Mouse (Mus musculus) limb, embryonic 14.5 days (tissue): Measurements from ENCODE around the gene Otulin. TPM values are rescaled to one million over a fixed set of nuclear protein-coding genes. Genes with fewer than 3 reads are reported as not detected.

Source experiments
- ATAC-seq: fragments of 200-750 bp; cut with Nextera tagmentation; 2 replicates; pipeline ENCODE4 v1.8.0; 2017; ENCODE audit warnings: low read depth, moderate number of reproducible peaks, moderate TSS enrichment; ENCODE audit not compliant: low FRiP score
- DNase-seq: peaks from one replicate; pipeline ENCODE4 v3.0.0-alpha.2; 2015; ENCODE audit warnings: low spot score
- H3K27ac ChIP-seq: fragments of 300-500 bp; sonication (generic); replicated peaks from 2 replicates; pipeline ENCODE4 v1.5.1; 2014; ENCODE audit warnings: low read depth, mild to moderate bottlenecking, low read length, moderate library complexity, mixed read lengths
- H3K27me3 ChIP-seq: fragments of 300-500 bp; sonication (generic); 2 replicates; pipeline ENCODE4 v1.6.1; 2014; ENCODE audit warnings: low read length, mixed read lengths; ENCODE audit not compliant: control insufficient read depth, insufficient read depth
- H3K36me3 ChIP-seq: fragments of 300-500 bp; sonication (generic); 2 replicates; pipeline ENCODE4 v1.6.1; 2014; ENCODE audit warnings: mild to moderate bottlenecking, low read length, moderate library complexity, mixed read lengths; ENCODE audit not compliant: control insufficient read depth, insufficient read depth
- H3K4me1 ChIP-seq: fragments of 300-500 bp; sonication (generic); 2 replicates; pipeline ENCODE4 v1.6.1; 2014; ENCODE audit warnings: antibody characterized with exemption, low read length, mixed read lengths; ENCODE audit not compliant: control insufficient read depth, insufficient read depth
- H3K4me2 ChIP-seq: fragments of 300-500 bp; sonication (generic); replicated peaks from 2 replicates; pipeline ENCODE4 v1.6.1; 2014; ENCODE audit warnings: low read depth, mild to moderate bottlenecking, low read length, moderate library complexity; ENCODE audit not compliant: severe bottlenecking
- H3K4me3 ChIP-seq: fragments of 300-500 bp; sonication (generic); replicated peaks from 2 replicates; pipeline ENCODE4 v1.5.1; 2014; ENCODE audit warnings: low read length
- H3K9ac ChIP-seq: fragments of 300-500 bp; sonication (generic); 2 replicates; pipeline ENCODE4 v1.6.1; 2014; ENCODE audit warnings: mild to moderate bottlenecking, low read depth, low read length, moderate library complexity; ENCODE audit not compliant: severe bottlenecking
- H3K9me3 ChIP-seq: fragments of 300-500 bp; sonication (generic); 2 replicates; pipeline ENCODE4 v1.6.1; 2016; ENCODE audit warnings: low read length; ENCODE audit not compliant: control insufficient read depth
- POLR2A ChIP-seq: fragments of 200-500 bp; IDR thresholded peaks from 2 replicates; pipeline ENCODE4 v1.8.0; 2012; ENCODE audit warnings: inconsistent platforms, mild to moderate bottlenecking, moderate library complexity, borderline replicate concordance; ENCODE audit not compliant: insufficient read depth, insufficient read length; ENCODE audit errors: extremely low read depth
- WGBS: fragments of 180-500 bp; shearing (Covaris S2); extraction: QIAGEN DNeasy Blood & Tissue Kit; methylation state at CpG from one replicate; pipeline ENCODE4 v1.1.7; 2014; 5-methylcytosine and 5-hydroxymethylcytosine counted together
- polyA plus RNA-seq, 2 experiments: library from polyadenylated mRNA; depleted of rRNA in 1 of 2; stranded (reverse) in 1 of 2; unstranded in 1 of 2; fragments of >200 nt; fragmentation: Nextera tagmentation in 1 of 2; extraction: Ambion mirVana in 1 of 2; gene quantifications; 2 replicates each; pipeline versions ENCODE4 v1.2.1 to v1.2.3; 2012 to 2014

The Otulin gene
- polyA plus RNA-seq, 2 experiments, result 25.7 to 43.0 TPM

- Histone ChIP-seq H3K36me3 (no peaks in the 10 kb centered on the region), H3K4me3 (no peak overlapping the region), H3K9ac (no peak overlapping the region), H3K9me3 (no peaks in the 10 kb centered on the region), H3K4me1 (no peaks in the 10 kb centered on the region), H3K27ac (no peak overlapping the region), H3K4me2 (no peak overlapping the region), H3K27me3 (no peaks in the 10 kb centered on the region)
- ATAC-seq (no peak), DNase-seq (no peak)
- WGBS, result 89% methylated on average over 5 of the region's 5 CpGs
- no peak for TF ChIP-seq POLR2A
Observed at GRCm38 (mm10) chr15:27659143-27659542, 28.6 kb upstream of the Otulin start.

- H3K9me3 ChIP-seq, result no peaks in the 10 kb centered on the region
- no peaks in the 10 kb centered on the region for H3K36me3 ChIP-seq
- no peak overlapping the region for H3K27ac ChIP-seq
- TF ChIP-seq POLR2A, result no peak
- no peak for DNase-seq
- no peaks in the 10 kb centered on the region for H3K27me3 ChIP-seq
- no peak for ATAC-seq
- no peak overlapping the region for H3K4me2 ChIP-seq
- H3K4me1 ChIP-seq, result no peaks in the 10 kb centered on the region
- no peak overlapping the region for H3K9ac ChIP-seq
- no peak overlapping the region for H3K4me3 ChIP-seq
- 88% methylated on average over 4 of the region's 4 CpGs for WGBS
Observed at GRCm38 (mm10) chr15:27658356-27658755, 27.9 kb upstream of the Otulin start.

DNA sequence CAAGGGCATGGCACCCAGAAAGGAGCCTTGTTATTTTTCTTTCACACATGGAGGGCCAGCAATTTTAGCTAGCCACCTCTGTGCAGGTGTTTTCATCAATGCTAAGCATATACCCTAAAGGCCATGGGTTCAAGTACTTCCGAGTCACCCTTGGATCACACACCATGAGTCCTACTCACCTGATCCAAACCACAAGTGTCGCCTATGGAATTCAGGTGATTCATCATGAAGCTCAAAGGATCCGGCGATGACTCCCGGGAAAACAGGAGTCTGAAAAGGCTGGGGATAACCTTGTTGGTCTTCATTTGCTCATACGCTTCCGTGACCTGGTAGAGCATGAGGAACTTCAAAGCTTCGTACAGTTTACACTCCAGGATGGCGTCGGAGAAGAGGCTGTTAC, 27.4 kb upstream of the Otulin start:
- WGBS, result 94% methylated on average over 10 of the region's 10 CpGs

DNA sequence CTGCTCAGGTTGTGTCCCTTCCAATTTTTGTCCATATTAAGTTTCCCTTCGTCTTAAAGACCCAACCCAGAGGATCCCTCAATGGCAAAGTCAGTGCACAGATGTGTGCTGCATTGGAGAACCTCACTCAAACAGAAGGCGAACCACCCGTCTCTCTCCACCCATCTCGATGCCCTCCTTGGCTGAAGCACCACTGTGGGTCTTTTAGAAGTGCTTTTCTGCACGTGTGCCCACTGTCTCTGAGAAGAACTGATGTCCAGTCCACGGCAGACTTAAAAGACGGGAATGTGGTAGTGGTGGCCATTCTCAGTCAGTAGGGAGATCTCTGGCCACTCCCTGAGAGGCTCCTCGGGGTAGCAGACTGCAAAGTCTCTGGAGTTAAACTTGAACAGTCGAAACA, 26.1 kb upstream of the Otulin start:
- Histone ChIP-seq H3K4me2 (no peak overlapping the region), H3K4me3 (no peak overlapping the region), H3K9me3 (no peaks in the 10 kb centered on the region), H3K27me3 (no peaks in the 10 kb centered on the region), H3K9ac (no peak overlapping the region), H3K36me3 (no peaks in the 10 kb centered on the region), H3K27ac (no peak overlapping the region), H3K4me1 (no peaks in the 10 kb centered on the region)
- DNase-seq (no peak), ATAC-seq (no peak)
- WGBS, result 83% methylated on average over 9 of the region's 9 CpGs
- no peak for TF ChIP-seq POLR2A

More for the DNA sequence above, 27.4 kb upstream of the Otulin start:
- no peak for DNase-seq
- Histone ChIP-seq H3K9ac (no peak overlapping the region), H3K27ac (no peak overlapping the region), H3K4me3 (no peak overlapping the region), H3K36me3 (no peaks in the 10 kb centered on the region), H3K27me3 (no peaks in the 10 kb centered on the region), H3K4me2 (no peak overlapping the region), H3K9me3 (no peaks in the 10 kb centered on the region), H3K4me1 (no peaks in the 10 kb centered on the region)
- no peak for TF ChIP-seq POLR2A
- ATAC-seq, result no peak

DNA sequence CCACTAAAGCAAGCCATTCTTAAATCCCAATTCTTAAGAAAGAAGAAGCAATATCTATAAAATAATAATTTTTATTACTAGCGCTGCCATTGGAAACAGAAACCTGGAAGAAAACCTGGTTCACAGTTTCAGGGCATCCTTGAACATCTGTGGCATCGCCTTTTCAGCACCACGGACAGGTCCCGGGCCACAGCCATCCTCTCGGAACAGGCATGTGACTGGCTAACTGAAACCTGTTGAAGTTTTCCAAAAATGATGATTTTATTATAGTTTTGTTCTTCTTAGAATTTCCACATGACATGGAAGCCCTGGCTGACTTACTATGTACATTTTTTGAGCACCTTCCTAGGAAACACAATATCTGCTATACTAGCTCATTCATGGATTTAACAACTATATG, 24.5 kb upstream of the Otulin start:
- DNase-seq (peak; percentile 60), ATAC-seq (no peak)
- Histone ChIP-seq H3K4me1 (no peaks in the 10 kb centered on the region), H3K4me3 (no peak overlapping the region), H3K27ac (no peak overlapping the region), H3K9me3 (no peaks in the 10 kb centered on the region), H3K4me2 (no peak overlapping the region), H3K9ac (no peak overlapping the region), H3K27me3 (no peaks in the 10 kb centered on the region), H3K36me3 (no peaks in the 10 kb centered on the region)
- WGBS, result 16% methylated on average over 5 of the region's 5 CpGs
- no peak for TF ChIP-seq POLR2A

DNA sequence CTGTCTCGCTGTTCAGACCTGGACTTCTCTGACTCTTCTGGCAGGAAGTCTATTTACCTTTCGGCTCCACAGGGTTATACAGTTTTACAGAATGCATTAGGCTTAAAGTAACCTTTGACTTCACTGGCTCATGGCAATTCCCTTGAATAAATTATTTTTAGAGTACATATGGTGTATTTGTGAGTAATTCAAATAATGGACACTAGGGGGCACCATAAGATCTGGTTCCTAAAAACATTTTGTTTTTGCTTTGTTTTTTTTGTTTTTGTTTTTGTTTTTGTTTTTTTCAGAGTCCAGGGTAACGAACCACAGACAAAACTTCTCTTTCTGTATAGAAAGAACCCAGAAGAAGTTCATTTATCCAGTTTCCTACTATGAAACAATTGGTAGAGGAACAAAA, 17.2 kb upstream of the Otulin start:
- Histone ChIP-seq H3K27ac (no peak overlapping the region), H3K4me2 (no peak overlapping the region), H3K9ac (no peak overlapping the region), H3K4me3 (no peak overlapping the region), H3K36me3 (no peaks in the 10 kb centered on the region), H3K9me3 (no peaks in the 10 kb centered on the region), H3K27me3 (no peaks in the 10 kb centered on the region), H3K4me1 (no peaks in the 10 kb centered on the region)
- no peak for ATAC-seq
- TF ChIP-seq POLR2A, result no peak
- peak; percentile 77 for DNase-seq
- 57% methylated on average over 3 of the region's 3 CpGs for WGBS
